Mouse (Mus musculus): ENCODE data around the gene Slc8a3. TPM values are rescaled to one million over a fixed set of nuclear protein-coding genes. Genes with fewer than 3 reads are reported as not detected.
"Not testable (repeated sequence)": the region's sequence is repeated elsewhere in the genome, so short reads cannot be mapped to it uniquely, and the experiment has no call there.

The Slc8a3 gene
- polyA plus RNA-seq (2014; fragmentation: Nextera tagmentation; extraction: Ambion mirVana): 0.58 and 0.79 TPM in 2 replicates

DNA sequence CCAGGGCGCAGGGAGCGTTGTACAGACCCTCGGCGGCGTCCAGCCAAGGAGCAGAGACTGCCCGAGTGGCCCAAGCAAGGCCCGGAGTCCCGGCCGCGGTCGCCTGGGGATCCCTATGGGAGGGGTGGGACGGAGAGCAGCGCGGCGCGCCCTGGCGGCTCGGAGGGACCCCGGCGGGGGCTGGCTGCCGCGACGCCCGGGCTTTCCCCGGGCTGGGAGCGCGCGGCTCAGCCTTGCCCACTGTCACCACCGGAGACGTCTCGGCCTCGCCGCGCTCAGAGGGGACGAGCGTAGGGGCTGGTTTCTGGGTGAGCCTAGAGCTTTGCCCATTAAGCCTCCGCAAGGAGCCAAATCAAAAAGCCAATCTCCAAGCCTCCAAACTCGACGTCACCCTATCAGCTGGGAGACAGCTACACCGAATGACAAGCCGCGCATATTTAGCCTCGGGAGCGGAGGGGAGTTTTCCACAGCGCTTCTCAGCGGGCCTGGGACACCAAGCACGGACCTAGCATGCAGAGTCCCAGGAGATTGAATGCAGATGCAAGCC is at the start of gene Slc8a3:
Gene Slc8a3 (minus strand): TSS at position 306 of the 547 bp plus-strand sequence.
- H3K36me3 ChIP-seq (replicated peaks; ENCODE audit: control insufficient read depth, insufficient read depth, low read depth, low read length): no peaks in the 10 kb centered on the region
- peak within 1 kb of the TSS; percentile 55 for H3K4me3 ChIP-seq (ENCODE audit: low read depth, low read length)
- no peaks in the 10 kb centered on the region for H3K4me1 ChIP-seq (ENCODE audit: control insufficient read depth, insufficient read depth, low read length)
- ATAC-seq (replicated peaks; ENCODE audit: insufficient number of reproducible peaks, low FRiP score, low TSS enrichment, low read depth): peak; percentile 54
- H3K27me3 ChIP-seq (ENCODE audit: control insufficient read depth, insufficient read depth, low read length): peaks cover 6% of the 10 kb centered on the region; the same call in 1 of the 2 replicates
- WGBS: under 1% methylated on average over 43 of the region's 47 CpGs
- DNase-seq (ENCODE audit: low spot score): peak; percentile 47
- H3K9ac ChIP-seq (replicated peaks; ENCODE audit: low read length): peak within 1 kb of the TSS; percentile 62
- peak within 1 kb of the TSS; percentile 97 for H3K4me2 ChIP-seq (ENCODE audit: low read depth, low read length)
- no peak within 1 kb of the TSS for H3K27ac ChIP-seq (replicated peaks; ENCODE audit: low read depth, low read length)
- H3K9me3 ChIP-seq (replicated peaks; ENCODE audit: control insufficient read depth, low read length): no peaks in the 10 kb centered on the region

GRCm38 (mm10) chr12:81379364-81379763 is 46.4 kb upstream of the Slc8a3 start, which contains the start of gene Gm4787:
Gene Gm4787, minus strand, starts transcription at chr12:81379464.
- H3K4me1 ChIP-seq (ENCODE audit: control insufficient read depth, insufficient read depth, low read length); H3K9me3 ChIP-seq (replicated peaks; ENCODE audit: control insufficient read depth, low read length); DNase-seq (ENCODE audit: low spot score); H3K4me3 ChIP-seq (ENCODE audit: low read depth, low read length); H3K4me2 ChIP-seq (ENCODE audit: low read depth, low read length); ATAC-seq (replicated peaks; ENCODE audit: insufficient number of reproducible peaks, low FRiP score, low TSS enrichment, low read depth); H3K27me3 ChIP-seq (ENCODE audit: control insufficient read depth, insufficient read depth, low read length); H3K27ac ChIP-seq (replicated peaks; ENCODE audit: low read depth, low read length); H3K9ac ChIP-seq (replicated peaks; ENCODE audit: low read length); H3K36me3 ChIP-seq (replicated peaks; ENCODE audit: control insufficient read depth, insufficient read depth, low read depth, low read length): not testable (repeated sequence)
- 82% methylated on average over 1 of the region's 1 CpGs for WGBS

DNA sequence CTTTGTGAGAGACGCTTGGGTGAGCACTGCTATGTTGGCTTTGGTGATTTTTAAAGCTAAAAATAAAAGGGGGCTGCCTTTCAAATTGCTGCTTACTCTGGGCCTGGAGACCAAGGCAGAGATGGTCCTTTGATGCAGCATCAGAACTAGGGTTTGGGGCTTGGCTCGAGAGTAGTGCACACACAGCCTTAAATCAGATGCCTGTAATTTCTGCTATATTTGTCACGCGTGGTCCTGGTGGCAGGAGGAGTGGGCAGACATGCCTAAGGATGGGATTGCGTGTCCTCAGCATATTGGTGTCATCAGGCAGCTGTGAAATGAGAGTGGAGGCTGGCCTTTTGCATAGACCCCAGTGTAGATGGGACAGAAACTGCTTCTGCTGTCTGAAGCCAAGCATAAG is 861 bp upstream of the Slc8a3 start:
- 76% methylated on average over 5 of the region's 5 CpGs for WGBS
- Histone ChIP-seq H3K4me3 (ENCODE audit: low read depth, low read length) (no peak overlapping the region), H3K4me2 (ENCODE audit: low read depth, low read length) (no peak overlapping the region), H3K27me3 (ENCODE audit: control insufficient read depth, insufficient read depth, low read length) (peaks cover 6% of the 10 kb centered on the region; the same call in 1 of the 2 replicates), H3K27ac (replicated peaks; ENCODE audit: low read depth, low read length) (no peak overlapping the region), H3K9me3 (replicated peaks; ENCODE audit: control insufficient read depth, low read length) (no peaks in the 10 kb centered on the region), H3K4me1 (ENCODE audit: control insufficient read depth, insufficient read depth, low read length) (no peaks in the 10 kb centered on the region), H3K36me3 (replicated peaks; ENCODE audit: control insufficient read depth, insufficient read depth, low read depth, low read length) (no peaks in the 10 kb centered on the region), H3K9ac (replicated peaks; ENCODE audit: low read length) (no peak overlapping the region)
- ATAC-seq (replicated peaks; ENCODE audit: insufficient number of reproducible peaks, low FRiP score, low TSS enrichment, low read depth) (no peak), DNase-seq (ENCODE audit: low spot score) (no peak)

- peak; percentile 77 for ATAC-seq (replicated peaks; ENCODE audit: insufficient number of reproducible peaks, low FRiP score, low TSS enrichment, low read depth)
- no peaks in the 10 kb centered on the region for H3K36me3 ChIP-seq (replicated peaks; ENCODE audit: control insufficient read depth, insufficient read depth, low read depth, low read length)
- peak; percentile 74 for DNase-seq (ENCODE audit: low spot score)
- H3K4me3 ChIP-seq (ENCODE audit: low read depth, low read length): peak overlapping the region; percentile 55
- peaks cover 6% of the 10 kb centered on the region; the same call in 1 of the 2 replicates for H3K27me3 ChIP-seq (ENCODE audit: control insufficient read depth, insufficient read depth, low read length)
- no peaks in the 10 kb centered on the region for H3K9me3 ChIP-seq (replicated peaks; ENCODE audit: control insufficient read depth, low read length)
- under 1% methylated on average over 49 of the region's 54 CpGs for WGBS
- H3K27ac ChIP-seq (replicated peaks; ENCODE audit: low read depth, low read length): no peak overlapping the region
- peak overlapping the region; percentile 97 for H3K4me2 ChIP-seq (ENCODE audit: low read depth, low read length)
- no peaks in the 10 kb centered on the region for H3K4me1 ChIP-seq (ENCODE audit: control insufficient read depth, insufficient read depth, low read length)
- H3K9ac ChIP-seq (replicated peaks; ENCODE audit: low read length): peak overlapping the region; percentile 62
These were observed 774 bp downstream of the Slc8a3 start for GRCm38 (mm10) chr12:81331937-81332874.

DNA sequence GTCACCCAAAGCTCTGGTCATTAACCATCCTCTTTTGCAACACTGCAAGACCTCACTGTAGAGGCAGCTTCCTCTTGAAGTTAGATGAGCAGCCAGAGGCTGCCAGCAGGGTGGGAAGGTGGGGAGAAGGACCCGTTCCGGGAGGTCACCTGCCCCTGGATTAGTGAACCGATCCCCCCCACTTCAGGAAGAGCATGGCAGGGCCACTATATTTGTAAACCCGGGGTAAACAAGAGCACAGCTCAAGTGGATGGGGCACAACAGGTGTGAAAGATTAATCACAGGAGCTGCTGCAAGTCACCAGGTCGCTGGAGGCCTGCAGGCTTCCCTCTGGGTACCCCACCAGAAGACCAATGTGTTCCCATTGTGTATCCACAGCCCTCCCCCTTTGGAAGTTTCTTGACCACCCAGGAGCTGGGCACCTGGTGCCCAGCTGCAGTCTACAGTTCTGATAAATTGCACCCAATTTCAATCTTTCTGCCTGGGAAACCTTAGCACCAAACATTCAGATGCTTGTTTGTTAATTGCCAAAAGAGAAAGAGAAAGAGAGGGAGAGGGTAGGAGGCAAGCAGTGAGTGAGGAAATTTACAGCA is 1.8 kb downstream of the Slc8a3 start:
- ATAC-seq (replicated peaks; ENCODE audit: insufficient number of reproducible peaks, low FRiP score, low TSS enrichment, low read depth): no peak
- no peak for DNase-seq (ENCODE audit: low spot score)

GRCm38 (mm10) chr12:81324991-81325390 is 8.0 kb downstream of the Slc8a3 start:
- Histone ChIP-seq H3K27me3 (ENCODE audit: control insufficient read depth, insufficient read depth, low read length) (no peaks in the 10 kb centered on the region), H3K9me3 (replicated peaks; ENCODE audit: control insufficient read depth, low read length) (no peaks in the 10 kb centered on the region), H3K9ac (replicated peaks; ENCODE audit: low read length) (no peak overlapping the region), H3K27ac (replicated peaks; ENCODE audit: low read depth, low read length) (no peak overlapping the region), H3K4me1 (ENCODE audit: control insufficient read depth, insufficient read depth, low read length) (no peaks in the 10 kb centered on the region), H3K36me3 (replicated peaks; ENCODE audit: control insufficient read depth, insufficient read depth, low read depth, low read length) (no peaks in the 10 kb centered on the region), H3K4me3 (ENCODE audit: low read depth, low read length) (no peak overlapping the region), H3K4me2 (ENCODE audit: low read depth, low read length) (no peak overlapping the region)
- DNase-seq (ENCODE audit: low spot score) (no peak), ATAC-seq (replicated peaks; ENCODE audit: insufficient number of reproducible peaks, low FRiP score, low TSS enrichment, low read depth) (no peak)
- 85% methylated on average over 3 of the region's 3 CpGs for WGBS

More for the DNA sequence above, 1.8 kb downstream of the Slc8a3 start:
- Histone ChIP-seq H3K4me3 (ENCODE audit: low read depth, low read length) (no peak overlapping the region), H3K4me1 (ENCODE audit: control insufficient read depth, insufficient read depth, low read length) (no peaks in the 10 kb centered on the region), H3K9me3 (replicated peaks; ENCODE audit: control insufficient read depth, low read length) (no peaks in the 10 kb centered on the region), H3K4me2 (ENCODE audit: low read depth, low read length) (peak overlapping the region; percentile 97; the same call in 1 of the 2 replicates), H3K36me3 (replicated peaks; ENCODE audit: control insufficient read depth, insufficient read depth, low read depth, low read length) (no peaks in the 10 kb centered on the region), H3K27ac (replicated peaks; ENCODE audit: low read depth, low read length) (no peak overlapping the region), H3K9ac (replicated peaks; ENCODE audit: low read length) (no peak overlapping the region), H3K27me3 (ENCODE audit: control insufficient read depth, insufficient read depth, low read length) (peaks cover 6% of the 10 kb centered on the region; the same call in 1 of the 2 replicates)
- WGBS: 33% methylated on average over 5 of the region's 5 CpGs

GRCm38 (mm10) chr12:81324116-81324515 is 8.9 kb downstream of the Slc8a3 start:
- no peak overlapping the region for H3K27ac ChIP-seq (replicated peaks; ENCODE audit: low read depth, low read length)
- no peaks in the 10 kb centered on the region for H3K9me3 ChIP-seq (replicated peaks; ENCODE audit: control insufficient read depth, low read length)
- H3K4me1 ChIP-seq (ENCODE audit: control insufficient read depth, insufficient read depth, low read length): no peaks in the 10 kb centered on the region
- H3K36me3 ChIP-seq (replicated peaks; ENCODE audit: control insufficient read depth, insufficient read depth, low read depth, low read length): no peaks in the 10 kb centered on the region
- no peak overlapping the region for H3K9ac ChIP-seq (replicated peaks; ENCODE audit: low read length)
- no peak for ATAC-seq (replicated peaks; ENCODE audit: insufficient number of reproducible peaks, low FRiP score, low TSS enrichment, low read depth)
- no peak for DNase-seq (ENCODE audit: low spot score)
- H3K27me3 ChIP-seq (ENCODE audit: control insufficient read depth, insufficient read depth, low read length): no peaks in the 10 kb centered on the region
- 88% methylated on average over 3 of the region's 3 CpGs for WGBS
- no peak overlapping the region for H3K4me3 ChIP-seq (ENCODE audit: low read depth, low read length)
- no peak overlapping the region for H3K4me2 ChIP-seq (ENCODE audit: low read depth, low read length)

All from embryonic facial prominence, embryonic 11.5 days (tissue).